Mouse (Mus musculus) embryonic facial prominence, embryonic 15.5 days (tissue): ENCODE data around the gene Gstz1. TPM values are rescaled to one million over a fixed set of nuclear protein-coding genes. Genes with fewer than 3 reads are reported as not detected.
A peak's percentile ranks its signal among the peaks of the same experiment; 100 is the strongest.

Experiments
- ATAC-seq: fragments of 200-750 bp; cut with Nextera tagmentation; 2 replicates; pipeline ENCODE4 v1.8.0; 2017; ENCODE audit warnings: low read depth, moderate TSS enrichment; ENCODE audit not compliant: insufficient number of reproducible peaks, low FRiP score, low TSS enrichment
- H3K27ac ChIP-seq: fragments of 300-500 bp; sonication (generic); replicated peaks from 2 replicates; pipeline ENCODE4 v1.5.1; 2015; ENCODE audit warnings: mild to moderate bottlenecking, inconsistent platforms
- H3K27me3 ChIP-seq: fragments of 300-500 bp; sonication (generic); 2 replicates; pipeline ENCODE4 v1.6.1; 2015; ENCODE audit warnings: inconsistent platforms
- H3K36me3 ChIP-seq: fragments of 300-500 bp; sonication (generic); 2 replicates; pipeline ENCODE4 v1.6.1; 2015; ENCODE audit warnings: mild to moderate bottlenecking, inconsistent platforms
- H3K4me1 ChIP-seq: fragments of 300-500 bp; sonication (generic); 2 replicates; pipeline ENCODE4 v1.6.1; 2015; ENCODE audit warnings: inconsistent platforms
- H3K4me2 ChIP-seq: fragments of 300-500 bp; sonication (generic); replicated peaks from 2 replicates; pipeline ENCODE4 v1.6.1; 2015; ENCODE audit warnings: mild to moderate bottlenecking, inconsistent platforms
- H3K4me3 ChIP-seq: fragments of 300-500 bp; sonication (generic); replicated peaks from 2 replicates; pipeline ENCODE4 v1.5.1; 2015; ENCODE audit warnings: mild to moderate bottlenecking, inconsistent platforms
- H3K9ac ChIP-seq: fragments of 300-500 bp; sonication (generic); 2 replicates; pipeline ENCODE4 v1.6.1; 2015; ENCODE audit warnings: inconsistent platforms
- H3K9me3 ChIP-seq: fragments of 300-500 bp; sonication (generic); replicated peaks from 2 replicates; pipeline ENCODE4 v1.6.1; 2016; ENCODE audit warnings: inconsistent platforms
- WGBS: fragments of 180-500 bp; shearing (Covaris S2); methylation state at CpG from one replicate; pipeline ENCODE4 v1.1.7; 2015; 5-methylcytosine and 5-hydroxymethylcytosine counted together
- polyA plus RNA-seq: library from polyadenylated mRNA; unstranded; fragments of >200 nt; fragmentation: Nextera tagmentation; extraction: Ambion mirVana; gene quantifications from 2 replicates; pipeline ENCODE4 v1.2.1, GENCODE M21; 2015

Gene Gstz1
- 31.4 and 38.1 TPM in 2 replicates for polyA plus RNA-seq

DNA sequence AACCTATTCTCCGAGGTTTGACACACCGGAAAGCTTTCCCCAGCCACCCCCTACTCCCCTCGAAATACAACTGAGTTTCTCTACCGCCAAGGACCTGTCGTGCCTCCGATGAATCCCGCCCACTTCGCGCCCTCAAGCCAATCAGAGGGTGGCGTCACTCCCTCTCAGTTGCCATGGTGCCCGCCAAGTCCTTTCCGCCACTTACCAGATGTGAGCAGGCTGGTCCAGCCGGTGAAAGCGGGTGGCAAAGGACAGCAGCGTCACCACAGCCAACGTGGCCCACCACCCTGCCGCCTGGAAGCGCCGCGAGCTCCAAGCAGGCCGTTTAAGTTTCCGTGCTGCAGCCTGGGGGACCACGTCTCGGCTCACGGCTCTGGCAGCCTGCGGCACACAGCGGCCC, at the start of gene Gstz1:
Gstz1 (plus strand) TSS at position 200 of the 400 bp plus-strand sequence.
- peak; percentile 85 for ATAC-seq
- Histone ChIP-seq H3K4me1 (peaks cover 14% of the 10 kb centered on the region), H3K9ac (peak within 1 kb of the TSS; percentile 80), H3K27me3 (no peaks in the 10 kb centered on the region), H3K9me3 (no peaks in the 10 kb centered on the region), H3K36me3 (no peaks in the 10 kb centered on the region; the same call in 1 of the 2 replicates), H3K4me2 (peak within 1 kb of the TSS; percentile 60), H3K4me3 (peak within 1 kb of the TSS; percentile 95), H3K27ac (peak within 1 kb of the TSS; percentile 98)
- whole genome bisulfite sequencing: under 1% methylated on average over 27 of the region's 27 CpGs

DNA sequence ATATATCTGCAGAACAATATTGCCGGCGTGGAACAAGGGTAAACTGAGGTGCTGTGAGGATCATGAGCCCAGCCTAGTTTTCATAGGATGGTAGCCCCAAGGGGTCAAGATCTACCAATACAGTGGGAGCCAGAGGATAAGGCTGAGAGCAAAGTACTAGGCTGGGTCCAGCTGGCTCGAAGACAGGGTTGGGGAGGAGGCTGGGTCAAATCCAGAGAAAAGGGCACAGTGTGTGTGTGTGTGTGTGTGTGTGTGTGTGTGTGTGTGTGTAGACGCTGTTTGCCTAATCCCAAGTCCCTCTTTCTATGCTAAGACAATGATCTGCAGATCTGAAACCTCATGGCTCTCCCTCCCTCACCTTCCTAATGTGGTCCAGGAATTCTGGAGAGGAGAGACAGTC, 46.6 kb upstream of the Gstz1 start:
- H3K9ac ChIP-seq: no peak overlapping the region
- H3K36me3 ChIP-seq: no peaks in the 10 kb centered on the region
- peaks cover 10% of the 10 kb centered on the region for H3K4me1 ChIP-seq
- WGBS: 81% methylated on average over 4 of the region's 4 CpGs
- no peak overlapping the region for H3K4me3 ChIP-seq
- H3K9me3 ChIP-seq: no peaks in the 10 kb centered on the region
- H3K27ac ChIP-seq: no peak overlapping the region
- peaks cover 20% of the 10 kb centered on the region for H3K27me3 ChIP-seq
- no peak overlapping the region for H3K4me2 ChIP-seq
- ATAC-seq: no peak

DNA sequence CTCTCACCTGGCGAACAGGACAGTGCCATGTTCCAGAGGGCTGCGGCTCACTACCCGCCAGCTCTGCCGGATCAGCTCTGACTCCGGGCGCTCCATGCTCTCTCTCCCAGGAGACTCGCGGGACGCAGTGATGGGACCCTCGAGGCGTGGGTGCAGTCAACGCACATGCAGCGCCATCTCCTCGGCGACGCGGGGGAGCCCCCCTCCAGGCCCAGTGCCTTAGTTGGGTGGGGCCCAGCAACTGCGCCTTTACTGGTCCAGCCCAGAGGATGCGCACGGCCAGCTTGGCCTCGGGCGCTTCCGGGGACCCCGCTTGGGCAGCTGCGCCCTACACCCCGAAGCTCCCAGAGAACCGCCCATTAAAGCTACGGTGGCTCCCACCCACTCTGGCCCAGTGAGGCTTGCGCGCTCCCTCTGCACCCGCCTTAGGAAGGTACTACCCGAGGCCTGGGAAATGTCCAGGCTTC, 44.8 kb upstream of the Gstz1 start, which contains the start of gene Ngb:
Ngb (minus strand) TSS at position 375 of the 467 bp plus-strand sequence.
- H3K4me2 ChIP-seq: peak within 1 kb of the TSS; percentile 50
- peaks cover 20% of the 10 kb centered on the region for H3K27me3 ChIP-seq
- H3K9ac ChIP-seq: no peak within 1 kb of the TSS
- WGBS: 2% methylated on average over 32 of the region's 32 CpGs
- H3K36me3 ChIP-seq: no peaks in the 10 kb centered on the region
- ATAC-seq: no peak
- no peaks in the 10 kb centered on the region for H3K9me3 ChIP-seq
- no peak within 1 kb of the TSS for H3K27ac ChIP-seq
- peak within 1 kb of the TSS; percentile 27 for H3K4me3 ChIP-seq
- peaks cover 10% of the 10 kb centered on the region for H3K4me1 ChIP-seq

DNA sequence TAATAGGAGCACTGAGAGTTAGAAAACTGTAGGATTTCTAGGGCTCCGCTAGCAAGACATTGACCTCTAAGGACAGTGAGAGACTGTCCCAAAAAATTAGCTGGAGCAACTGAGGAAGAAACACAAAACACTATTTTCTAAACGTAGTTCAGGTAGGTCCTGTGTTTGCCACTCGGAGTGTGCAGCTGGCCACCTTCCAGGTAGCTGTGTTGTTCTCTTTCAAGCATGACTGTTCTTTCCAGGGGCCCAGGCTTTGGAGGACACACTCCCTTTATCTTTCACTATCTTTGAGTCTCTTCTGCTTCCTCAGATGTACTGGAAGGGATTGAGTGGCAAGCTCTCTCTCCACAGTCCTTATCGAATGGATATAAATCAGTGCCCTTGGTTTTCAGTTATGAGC, 43.5 kb upstream of the Gstz1 start:
- no peak overlapping the region for H3K9ac ChIP-seq
- H3K27me3 ChIP-seq: peaks cover 20% of the 10 kb centered on the region
- ATAC-seq: no peak
- H3K4me2 ChIP-seq: no peak overlapping the region
- 0 out of 2 replicates have a peak, but pooled peaks cover 3% of the 10 kb centered on the region for H3K36me3 ChIP-seq
- no peak overlapping the region for H3K27ac ChIP-seq
- peaks cover 10% of the 10 kb centered on the region for H3K4me1 ChIP-seq
- no peaks in the 10 kb centered on the region for H3K9me3 ChIP-seq
- WGBS: 86% methylated on average over 4 of the region's 4 CpGs
- H3K4me3 ChIP-seq: no peak overlapping the region

DNA sequence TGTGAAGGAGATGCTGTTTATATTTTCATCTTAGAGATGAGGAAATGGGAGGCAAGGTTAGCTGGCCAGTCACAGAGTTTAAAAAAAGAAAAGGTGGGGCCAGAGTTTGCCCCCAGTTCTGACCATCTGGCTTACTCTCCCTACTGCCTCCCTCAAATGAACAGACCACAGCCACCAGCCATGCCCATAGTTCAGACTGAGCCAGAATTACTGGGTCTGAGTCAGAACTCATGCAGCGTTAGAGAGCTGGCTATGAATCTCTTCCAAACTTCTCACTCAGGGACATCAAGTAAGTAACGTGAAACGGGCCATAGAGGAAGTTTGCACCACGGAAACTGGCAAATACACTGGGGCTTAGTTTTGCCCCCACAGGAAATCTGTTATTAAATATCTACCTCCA, 42.2 kb upstream of the Gstz1 start:
- ATAC-seq: no peak
- WGBS: 66% methylated on average over 4 of the region's 4 CpGs
- 0 out of 2 replicates have a peak, but pooled peaks cover 3% of the 10 kb centered on the region for H3K36me3 ChIP-seq
- no peak overlapping the region for H3K9ac ChIP-seq
- peaks cover 10% of the 10 kb centered on the region for H3K4me1 ChIP-seq
- H3K4me2 ChIP-seq: no peak overlapping the region
- peaks cover 20% of the 10 kb centered on the region for H3K27me3 ChIP-seq
- no peak overlapping the region for H3K4me3 ChIP-seq
- H3K27ac ChIP-seq: no peak overlapping the region
- no peaks in the 10 kb centered on the region for H3K9me3 ChIP-seq

DNA sequence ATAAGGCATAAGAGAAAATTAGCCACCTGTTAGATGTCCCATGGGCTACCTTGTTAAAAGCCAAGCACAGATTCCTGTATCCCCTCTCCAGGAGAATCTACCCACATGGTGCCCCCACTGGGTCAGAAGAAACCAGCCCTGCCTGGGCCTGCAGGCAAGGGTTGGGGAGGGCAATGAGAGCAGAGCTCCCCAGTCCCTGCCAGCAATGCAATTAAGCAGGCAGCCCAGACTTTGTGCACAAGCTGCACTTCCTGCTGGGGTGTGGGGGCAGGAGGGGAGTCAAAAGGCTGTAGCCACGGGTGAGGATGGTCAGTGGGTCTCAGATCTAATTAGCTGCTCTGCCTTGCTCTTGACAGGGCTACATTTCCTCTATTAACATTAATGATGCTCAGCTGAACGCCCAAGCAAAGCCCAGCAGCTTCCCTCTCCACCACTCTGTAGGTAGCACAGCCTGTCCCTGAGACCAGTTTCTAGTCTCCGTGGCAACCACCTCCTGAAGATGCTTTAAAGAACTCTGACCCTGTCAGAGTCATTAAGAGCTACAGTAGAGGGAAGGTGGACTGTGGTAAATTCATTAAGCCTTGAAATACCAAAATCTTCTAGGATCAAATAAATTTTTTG, 39.5 kb upstream of the Gstz1 start:
- Histone ChIP-seq H3K9me3 (no peaks in the 10 kb centered on the region), H3K9ac (no peak overlapping the region), H3K4me3 (no peak overlapping the region), H3K27me3 (peaks cover 7% of the 10 kb centered on the region), H3K4me1 (peaks cover under 1% of the 10 kb centered on the region), H3K36me3 (peaks cover 20% of the 10 kb centered on the region), H3K27ac (no peak overlapping the region), H3K4me2 (no peak overlapping the region)
- 36% methylated on average over 3 of the region's 3 CpGs for WGBS
- no peak for ATAC-seq

DNA sequence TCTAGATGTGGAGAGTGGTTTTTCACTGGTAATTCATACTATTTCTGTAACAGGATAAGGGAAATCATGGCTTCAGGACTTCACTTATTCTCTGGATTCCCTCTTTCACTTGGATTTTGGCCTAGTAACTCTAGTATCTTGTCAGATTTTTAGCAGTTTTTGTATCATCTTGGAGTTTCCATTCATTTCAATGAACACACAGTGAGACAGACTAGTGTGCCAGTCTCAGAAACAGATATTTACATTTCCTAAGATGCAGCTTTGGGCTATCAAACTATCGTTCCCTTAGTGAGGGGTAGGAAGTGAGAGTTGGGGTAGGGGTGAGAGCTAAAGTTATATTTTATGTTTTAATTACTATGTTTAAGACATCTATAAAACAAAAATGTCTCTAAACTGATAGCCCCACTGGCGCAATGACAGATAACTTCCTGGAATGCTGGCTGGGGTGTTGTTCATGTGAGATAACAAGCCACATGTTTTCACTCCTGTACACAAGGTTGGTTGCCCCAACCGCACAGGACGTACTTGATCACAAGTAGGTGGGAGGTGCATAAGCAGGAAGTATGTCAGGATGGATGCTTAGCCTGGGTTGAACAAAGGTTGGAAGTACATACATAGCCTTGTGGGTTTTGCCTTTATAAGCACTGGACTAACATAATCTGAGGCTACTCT, 24.9 kb upstream of the Gstz1 start:
- 92% methylated on average over 4 of the region's 4 CpGs for WGBS
- no peak overlapping the region for H3K9ac ChIP-seq
- no peak for ATAC-seq
- no peaks in the 10 kb centered on the region for H3K9me3 ChIP-seq
- H3K27ac ChIP-seq: no peak overlapping the region
- no peak overlapping the region for H3K4me2 ChIP-seq
- H3K4me1 ChIP-seq: no peaks in the 10 kb centered on the region
- H3K36me3 ChIP-seq: peaks cover 19% of the 10 kb centered on the region
- no peak overlapping the region for H3K4me3 ChIP-seq
- H3K27me3 ChIP-seq: no peaks in the 10 kb centered on the region

DNA sequence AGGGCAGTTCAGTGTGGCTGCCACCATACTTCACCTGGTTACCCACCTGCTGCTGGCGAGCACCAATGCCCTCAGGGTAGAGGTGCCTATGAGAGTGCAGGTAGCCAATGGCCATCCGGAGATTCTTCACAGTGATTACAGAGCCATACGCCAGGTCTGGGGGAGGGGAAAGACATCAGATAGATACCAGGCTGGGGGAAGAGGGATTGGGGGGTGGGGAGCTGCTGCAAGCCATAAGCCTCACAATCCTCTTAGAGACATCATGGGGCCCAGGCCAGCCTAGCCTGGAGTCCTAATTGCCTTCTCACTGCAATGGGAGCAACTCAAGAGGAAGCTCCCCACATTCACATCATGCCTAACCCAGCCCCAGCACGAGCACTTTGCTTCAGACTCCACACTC, 19.7 kb upstream of the Gstz1 start:
- WGBS: 54% methylated on average over 4 of the region's 4 CpGs
- Histone ChIP-seq H3K9ac (no peak overlapping the region), H3K27me3 (no peaks in the 10 kb centered on the region), H3K4me3 (no peak overlapping the region), H3K27ac (no peak overlapping the region), H3K4me1 (no peaks in the 10 kb centered on the region), H3K4me2 (no peak overlapping the region), H3K9me3 (no peaks in the 10 kb centered on the region), H3K36me3 (peaks cover 22% of the 10 kb centered on the region)
- no peak for ATAC-seq

DNA sequence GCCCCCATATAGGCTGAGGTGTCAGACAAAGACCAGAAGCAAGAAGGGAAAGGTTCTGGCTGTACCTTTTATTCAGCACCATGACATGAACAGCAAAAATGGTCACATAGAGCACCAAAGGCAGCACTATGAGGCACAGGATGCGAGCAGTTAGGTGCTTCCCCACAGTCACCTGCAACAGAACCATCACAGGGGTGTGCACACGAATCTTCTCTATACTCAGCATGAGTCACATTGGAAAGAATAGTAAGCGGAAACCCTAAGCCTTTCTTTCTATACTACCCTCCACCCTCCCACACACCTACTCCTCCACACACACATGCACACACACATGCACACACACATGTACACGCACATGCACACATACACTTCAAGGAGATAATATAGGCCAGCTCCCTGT, 16.7 kb upstream of the Gstz1 start:
- H3K27me3 ChIP-seq: no peaks in the 10 kb centered on the region
- H3K9me3 ChIP-seq: no peaks in the 10 kb centered on the region
- H3K36me3 ChIP-seq: peaks cover 24% of the 10 kb centered on the region
- no peak overlapping the region for H3K27ac ChIP-seq
- WGBS: 92% methylated on average over 4 of the region's 4 CpGs
- ATAC-seq: no peak
- no peak overlapping the region for H3K9ac ChIP-seq
- no peak overlapping the region for H3K4me3 ChIP-seq
- H3K4me1 ChIP-seq: no peaks in the 10 kb centered on the region
- H3K4me2 ChIP-seq: no peak overlapping the region

DNA sequence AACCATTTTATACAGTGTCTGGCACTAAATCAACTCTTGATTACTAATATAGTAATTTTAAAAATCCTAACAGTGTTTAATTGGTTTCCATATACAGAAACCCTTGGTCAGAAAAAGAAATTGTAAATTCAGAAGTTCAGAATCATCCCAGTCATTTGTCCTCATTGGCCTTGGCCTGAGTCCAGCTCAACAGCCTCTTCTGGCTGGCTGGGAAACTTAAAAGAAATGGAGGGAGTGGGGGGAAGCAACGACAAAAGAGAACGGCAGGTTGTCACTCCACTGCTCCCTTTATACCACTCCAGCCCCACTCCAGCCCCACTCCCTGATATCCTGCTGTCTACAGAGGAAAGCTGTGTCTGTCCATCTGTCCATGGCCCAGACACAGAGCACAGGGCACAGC, 15.8 kb upstream of the Gstz1 start:
- H3K4me1 ChIP-seq: no peaks in the 10 kb centered on the region
- WGBS: 84% methylated on average over 2 of the region's 2 CpGs
- ATAC-seq: no peak
- H3K27ac ChIP-seq: no peak overlapping the region
- H3K9me3 ChIP-seq: no peaks in the 10 kb centered on the region
- no peak overlapping the region for H3K9ac ChIP-seq
- peaks cover 24% of the 10 kb centered on the region for H3K36me3 ChIP-seq
- no peak overlapping the region for H3K4me2 ChIP-seq
- H3K4me3 ChIP-seq: no peak overlapping the region
- H3K27me3 ChIP-seq: no peaks in the 10 kb centered on the region

DNA sequence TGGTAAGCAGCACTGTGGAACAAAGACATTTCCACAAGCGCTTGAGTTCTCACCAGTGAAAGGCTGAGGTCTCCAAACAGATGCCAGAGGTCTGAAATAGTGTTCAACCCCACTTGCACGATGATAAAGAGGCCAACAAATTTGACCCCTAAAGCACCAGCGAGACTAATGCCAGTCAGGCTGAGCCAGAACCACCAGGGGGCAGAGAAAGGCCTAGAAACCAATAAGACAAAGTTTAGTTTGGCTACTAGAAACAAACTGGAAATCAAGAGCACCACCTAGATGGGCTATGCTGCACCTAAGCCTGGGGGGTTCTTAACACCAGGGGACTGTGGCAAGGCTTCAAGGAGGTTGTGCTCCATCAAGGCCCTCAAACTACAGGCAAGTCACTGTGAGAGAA, 15.3 kb upstream of the Gstz1 start:
- 60% methylated on average over 3 of the region's 3 CpGs for WGBS
- Histone ChIP-seq H3K4me1 (no peaks in the 10 kb centered on the region), H3K9me3 (no peaks in the 10 kb centered on the region), H3K4me2 (no peak overlapping the region), H3K27me3 (no peaks in the 10 kb centered on the region), H3K36me3 (peaks cover 24% of the 10 kb centered on the region), H3K27ac (no peak overlapping the region), H3K9ac (no peak overlapping the region), H3K4me3 (no peak overlapping the region)
- ATAC-seq: no peak
